Mouse (Mus musculus): ENCODE data around the gene Fbxl21.

- TF ChIP-seq CTCF (IDR thresholded peaks at IDR 0.05; ENCODE audit: control insufficient read depth, insufficient read depth, insufficient read length) (no peak), USF1 (IDR thresholded peaks at IDR 0.05; ENCODE audit: low read depth) (no peak), MYOG (IDR thresholded peaks at IDR 0.05; ENCODE audit: control insufficient read depth, extremely low read depth, insufficient read length) (no peak), CEBPB (IDR thresholded peaks at IDR 0.05; ENCODE audit: low read depth) (no peak)
Measured at GRCm38 (mm10) chr13:56526871-56527270, 4.6 kb downstream of the Fbxl21 start.

All from C2C12 (cell line).